Mouse (Mus musculus) ovary, postnatal 36 days (tissue): ENCODE measurements around the gene Hoxb7.

Source experiments
- DNase-seq: peaks from one replicate; pipeline ENCODE4 v3.0.0; 2022; ENCODE audit warnings: low spot score, mixed read lengths

Gene Hoxb7

DNA sequence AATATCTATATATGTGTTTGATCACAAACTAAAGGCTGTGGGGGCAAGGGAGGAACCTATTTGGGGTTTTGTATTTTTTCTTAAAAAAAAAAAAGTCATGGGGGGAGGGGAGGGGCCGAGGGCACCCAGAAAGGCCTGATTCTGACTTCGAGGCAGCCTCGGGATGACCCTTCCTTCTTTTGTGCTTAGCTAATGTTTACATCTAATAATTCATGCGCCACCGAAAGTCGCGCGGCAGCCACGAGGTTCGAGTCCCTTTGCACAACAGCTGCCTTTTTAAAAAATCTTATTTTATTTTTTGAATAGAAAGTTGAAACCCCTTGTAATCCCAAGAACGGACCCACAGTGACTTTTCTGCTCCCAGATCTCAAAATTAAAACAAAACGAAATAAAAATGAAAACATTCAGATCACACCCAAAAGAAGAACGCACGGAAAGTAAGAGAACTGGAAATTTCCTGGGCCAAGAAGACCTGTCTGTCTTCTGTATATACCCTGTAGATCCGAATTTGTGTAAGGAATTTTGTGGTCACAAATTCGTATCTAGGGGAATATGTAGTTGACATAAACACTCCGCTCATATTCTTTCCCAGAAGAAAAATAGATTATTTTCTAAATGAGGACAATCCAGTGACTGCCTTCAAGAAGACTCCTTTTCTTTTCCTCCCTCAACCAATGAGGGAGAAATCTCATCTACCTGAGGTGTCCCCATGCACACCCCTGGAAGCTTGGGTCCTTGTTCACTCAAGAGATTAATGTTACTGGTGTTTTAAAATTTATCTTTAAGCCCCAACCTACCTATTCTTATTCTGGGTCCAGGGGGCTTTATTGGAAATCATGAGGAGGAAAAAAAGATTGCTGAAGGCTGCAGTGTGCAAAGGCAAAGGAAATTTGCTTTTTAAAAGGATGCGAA lies 30.5 kb downstream of the Hoxb7 start:
- no peak for DNase-seq

DNA sequence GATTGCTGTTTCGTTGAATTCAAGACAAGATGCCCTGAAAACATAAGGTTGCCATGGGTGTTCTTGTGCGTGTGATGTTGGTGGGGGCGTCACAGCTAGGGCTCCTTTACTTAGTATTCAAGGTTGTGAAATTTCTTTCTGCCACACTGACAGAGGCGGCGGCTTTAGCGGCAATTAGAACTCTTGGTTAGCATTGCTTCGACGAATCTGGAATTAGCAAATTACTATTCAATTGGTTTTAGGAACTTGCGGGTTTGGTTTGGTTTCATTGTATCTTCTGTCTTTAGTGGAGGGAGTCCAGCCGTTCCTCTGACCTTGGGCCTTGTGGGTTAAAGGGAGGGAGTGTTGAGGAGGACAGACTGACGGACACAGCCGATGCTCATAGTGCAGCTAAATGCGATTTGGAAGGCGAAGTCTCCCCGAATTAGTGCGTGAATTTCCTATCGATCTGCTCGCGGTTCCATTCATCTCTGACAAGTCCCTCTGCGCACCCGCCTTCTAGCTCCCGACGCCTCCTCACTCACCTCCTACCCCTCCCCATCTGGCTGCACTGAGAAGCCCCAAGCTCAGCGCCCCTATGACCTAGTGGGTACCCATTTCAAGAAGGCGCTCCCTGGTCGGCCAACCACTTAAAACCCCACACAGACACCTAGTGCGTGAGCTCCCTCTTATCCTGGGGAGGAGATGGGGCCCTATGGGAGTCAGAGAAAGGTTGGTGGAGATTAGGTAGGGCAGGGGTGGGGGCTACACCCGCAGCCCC lies 31.4 kb downstream of the Hoxb7 start, which contains the start of gene Hoxb4:
Gene Hoxb4 (plus strand): TSS at position 660 of the 760 bp plus-strand sequence.
- no peak for DNase-seq

DNA sequence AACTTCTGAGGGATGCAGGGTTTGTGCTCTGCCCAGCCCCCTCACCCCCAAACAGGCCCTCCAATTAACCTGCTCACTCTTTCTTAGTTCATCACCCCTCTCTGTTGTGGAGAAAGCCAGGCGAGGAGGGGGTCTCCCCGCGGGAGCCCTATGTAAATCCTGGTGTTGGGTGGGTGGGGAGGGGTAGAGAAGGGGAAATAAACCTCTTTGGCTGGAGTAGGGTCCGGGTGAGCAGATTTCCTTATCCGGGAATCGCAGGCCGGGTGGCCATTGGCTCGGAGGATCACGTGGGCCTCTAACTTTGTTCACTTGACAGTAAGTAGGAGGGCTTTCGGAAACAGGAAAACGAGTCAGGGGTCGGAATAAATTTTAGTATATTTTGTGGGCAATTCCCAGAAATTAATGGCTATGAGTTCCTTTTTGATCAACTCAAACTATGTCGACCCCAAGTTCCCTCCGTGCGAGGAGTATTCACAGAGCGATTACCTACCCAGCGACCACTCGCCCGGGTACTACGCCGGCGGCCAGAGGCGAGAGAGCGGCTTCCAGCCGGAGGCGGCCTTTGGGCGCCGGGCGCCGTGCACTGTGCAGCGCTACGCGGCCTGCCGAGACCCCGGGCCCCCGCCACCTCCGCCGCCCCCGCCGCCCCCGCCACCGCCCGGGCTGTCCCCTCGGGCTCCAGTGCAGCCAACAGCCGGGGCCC lies 32.1 kb downstream of the Hoxb7 start:
- peak; percentile 55 for DNase-seq

DNA sequence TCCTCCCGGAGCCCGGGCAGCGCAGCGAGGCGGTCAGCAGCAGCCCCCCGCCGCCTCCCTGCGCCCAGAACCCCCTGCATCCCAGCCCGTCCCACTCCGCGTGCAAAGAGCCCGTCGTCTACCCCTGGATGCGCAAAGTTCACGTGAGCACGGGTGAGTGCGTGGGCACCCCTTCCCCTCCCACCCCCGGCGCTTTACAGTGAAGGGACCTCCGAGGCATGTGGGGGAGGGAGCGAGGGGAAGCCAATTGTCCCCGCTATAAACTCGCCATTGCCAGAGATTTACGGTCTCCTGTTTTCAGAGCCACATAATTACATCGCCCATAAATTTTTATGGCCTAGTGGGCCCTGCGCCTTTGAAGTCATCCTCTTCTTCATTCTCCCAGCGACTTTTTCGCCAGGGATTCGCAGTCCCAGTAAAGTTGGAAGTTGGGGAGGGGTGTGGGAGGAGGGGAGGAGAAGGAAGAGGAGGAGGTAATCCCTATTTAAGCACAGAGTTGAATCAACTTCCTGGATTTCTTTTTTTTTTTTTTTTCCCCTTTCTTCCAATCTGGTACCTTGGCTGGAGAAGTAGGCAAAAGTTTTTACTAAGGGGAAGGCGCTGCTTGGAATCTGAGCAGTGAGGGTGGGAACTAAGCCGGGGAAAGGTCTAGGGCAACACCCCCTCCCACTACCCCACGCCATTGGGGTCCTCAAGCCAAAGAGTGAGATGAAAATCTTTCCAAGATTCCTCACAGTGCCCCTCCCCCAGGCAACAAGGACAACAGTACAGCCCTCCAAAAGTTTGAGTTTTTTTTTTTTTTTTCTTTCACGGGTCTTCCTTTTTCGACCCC lies 32.9 kb downstream of the Hoxb7 start:
- DNase-seq: no peak

DNA sequence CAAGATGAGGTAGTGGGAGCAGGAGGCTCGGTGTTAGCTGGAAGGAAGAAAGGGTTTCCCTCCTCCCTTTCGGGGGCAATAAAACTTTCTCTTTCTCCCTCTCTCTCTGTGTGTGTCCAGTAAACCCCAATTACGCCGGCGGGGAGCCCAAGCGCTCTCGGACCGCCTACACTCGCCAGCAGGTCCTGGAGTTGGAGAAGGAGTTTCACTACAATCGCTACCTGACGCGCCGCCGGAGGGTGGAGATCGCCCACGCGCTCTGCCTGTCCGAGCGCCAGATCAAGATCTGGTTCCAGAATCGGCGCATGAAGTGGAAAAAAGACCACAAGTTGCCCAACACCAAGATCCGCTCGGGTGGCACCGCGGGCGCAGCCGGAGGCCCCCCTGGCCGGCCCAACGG lies 33.5 kb downstream of the Hoxb7 start:
- DNase-seq: no peak

DNA sequence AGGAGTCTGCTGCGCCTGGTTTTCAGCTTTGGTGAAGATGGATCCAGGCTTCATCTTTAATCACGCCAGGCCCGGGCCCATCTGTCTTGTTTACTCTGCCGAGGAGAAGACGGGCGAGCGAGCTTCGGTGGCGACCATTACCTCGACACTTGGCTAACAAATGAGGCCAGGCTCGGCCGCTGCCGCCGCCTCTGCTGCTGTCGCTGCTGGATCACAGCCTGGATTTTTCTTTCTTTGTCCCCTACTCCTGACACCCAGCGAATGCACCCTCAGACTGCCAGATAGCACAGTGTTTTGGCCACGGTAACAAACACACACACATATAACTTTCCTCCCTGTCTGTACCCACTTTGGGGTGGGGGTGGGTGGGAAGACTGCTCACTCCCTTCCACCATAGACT lies 34.3 kb downstream of the Hoxb7 start:
- DNase-seq: no peak

DNA sequence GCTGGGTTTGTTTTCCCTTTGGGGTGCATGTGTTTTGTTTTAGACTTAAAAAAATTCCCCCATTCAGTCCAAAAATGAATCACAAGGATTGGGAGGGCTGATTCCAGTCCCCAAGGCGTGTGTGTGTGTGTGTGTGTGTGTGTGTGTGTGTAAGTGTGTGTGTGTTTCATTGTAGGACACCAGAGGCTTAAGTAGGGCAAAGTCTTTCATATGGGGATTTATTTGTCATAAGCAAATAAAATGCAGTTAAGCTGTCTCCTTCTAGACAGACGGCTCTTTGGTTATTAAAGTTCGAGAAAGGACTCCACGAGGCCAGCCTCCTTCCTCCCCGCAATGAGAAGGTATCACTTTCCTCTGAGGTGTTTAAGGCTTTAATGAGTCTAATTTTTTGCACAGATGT lies 35.4 kb downstream of the Hoxb7 start:
- no peak for DNase-seq

DNA sequence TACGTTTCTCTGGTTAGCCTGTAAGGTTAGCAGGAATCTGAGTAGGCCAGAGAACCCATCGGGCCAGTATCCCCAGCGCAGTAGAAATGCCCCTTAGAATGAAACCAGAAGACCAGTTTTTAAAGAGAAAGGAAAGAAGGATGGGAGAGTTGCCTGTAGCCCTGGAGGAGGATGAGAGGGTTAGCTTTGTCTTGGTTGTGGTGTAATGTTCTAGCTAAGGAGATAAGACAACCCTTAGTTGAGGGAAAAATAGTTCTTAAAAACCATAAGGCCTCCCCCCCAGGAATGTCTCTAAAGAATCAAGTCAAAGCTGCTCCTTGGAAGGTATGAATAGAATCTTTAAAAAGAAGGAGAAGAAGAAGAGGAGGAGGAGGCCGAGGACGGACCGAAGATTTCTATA lies 36.3 kb downstream of the Hoxb7 start:
- DNase-seq: no peak

DNA sequence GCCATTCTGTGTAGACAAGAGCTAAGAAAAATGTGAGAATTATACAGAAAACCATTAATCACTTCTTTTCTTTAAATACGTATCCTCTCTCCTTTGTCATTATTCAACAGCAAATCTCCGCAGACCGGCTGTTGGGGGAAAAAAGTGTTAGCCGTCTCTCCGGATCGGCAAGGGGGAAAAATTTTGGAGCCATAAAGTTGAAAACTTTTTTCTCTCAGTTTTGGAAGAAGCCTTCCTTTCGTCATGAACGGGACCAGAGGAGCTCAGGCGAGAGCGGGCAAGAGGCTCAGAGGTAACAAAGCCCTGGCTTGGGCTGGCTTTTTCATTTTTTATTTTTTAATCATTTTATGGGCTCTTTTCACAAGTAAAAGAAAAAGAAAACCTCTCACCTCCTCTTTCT lies 36.7 kb downstream of the Hoxb7 start, which contains the start of gene Hoxb3:
Gene Hoxb3 (plus strand): TSS at position 173 of the 400 bp plus-strand sequence.
- no peak for DNase-seq

DNA sequence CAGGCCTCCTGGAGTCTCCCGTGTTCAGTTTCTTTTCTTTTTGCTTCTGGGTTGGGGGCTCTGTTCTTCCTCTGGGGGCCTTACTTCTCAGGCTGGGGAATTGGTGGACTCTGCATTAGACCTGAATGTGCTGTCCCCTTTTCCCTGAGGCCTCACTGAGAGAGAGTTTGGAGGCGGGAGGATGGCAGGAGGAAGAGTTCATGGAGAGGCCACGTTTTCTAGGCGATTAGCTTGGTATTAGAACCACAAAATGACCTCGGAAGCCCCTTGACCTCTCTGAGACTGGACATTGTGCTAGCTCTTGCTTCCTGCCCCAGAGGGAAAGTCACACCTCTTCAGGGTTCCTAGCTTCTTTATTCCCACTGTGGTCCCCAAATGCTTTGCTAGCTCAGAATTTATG lies 37.7 kb downstream of the Hoxb7 start:
- no peak for DNase-seq

DNA sequence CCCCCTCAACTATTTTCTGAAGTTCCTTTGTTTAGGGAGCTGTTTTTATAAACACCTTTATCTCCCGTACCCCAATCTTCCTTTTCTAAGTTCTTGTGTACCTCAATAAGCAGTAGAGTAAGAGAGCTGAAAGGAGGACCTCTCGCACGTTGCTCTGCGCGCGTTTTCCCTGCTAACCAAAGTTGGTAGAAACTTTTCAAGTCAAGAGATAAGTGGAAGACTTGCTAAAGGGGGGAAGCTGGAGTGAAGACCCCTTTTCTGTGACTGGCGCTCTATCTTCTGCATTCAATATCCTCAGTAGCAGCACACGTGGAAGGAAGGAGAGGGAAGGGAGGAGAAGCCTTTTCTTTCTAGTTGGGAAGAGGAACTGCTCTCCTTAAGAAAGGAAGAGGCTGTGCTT lies 38.5 kb downstream of the Hoxb7 start:
- DNase-seq: no peak

DNA sequence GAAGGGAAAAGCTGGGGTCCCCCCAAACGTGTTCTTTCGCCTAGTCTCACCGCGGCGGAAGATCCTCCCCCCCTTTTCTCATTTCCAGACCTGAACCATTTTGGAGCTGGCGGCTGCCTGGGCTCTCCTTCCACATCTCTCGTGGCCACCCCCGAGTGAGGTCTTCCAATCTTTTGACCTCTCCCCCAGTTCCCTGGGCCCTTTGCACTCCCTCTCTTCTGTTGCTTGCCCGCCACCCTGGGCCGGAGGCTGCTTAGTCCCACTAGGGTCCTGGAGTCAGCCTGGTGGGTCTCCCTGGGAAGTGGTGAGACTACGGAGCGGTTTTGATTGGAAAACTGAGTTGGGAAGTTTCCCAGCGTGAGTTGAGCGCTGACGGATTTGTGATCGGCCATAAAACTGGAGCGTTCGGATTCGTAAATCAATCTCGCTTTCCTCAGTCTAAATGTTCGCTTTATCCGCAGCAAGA lies 39.4 kb downstream of the Hoxb7 start:
- DNase-seq: no peak

DNA sequence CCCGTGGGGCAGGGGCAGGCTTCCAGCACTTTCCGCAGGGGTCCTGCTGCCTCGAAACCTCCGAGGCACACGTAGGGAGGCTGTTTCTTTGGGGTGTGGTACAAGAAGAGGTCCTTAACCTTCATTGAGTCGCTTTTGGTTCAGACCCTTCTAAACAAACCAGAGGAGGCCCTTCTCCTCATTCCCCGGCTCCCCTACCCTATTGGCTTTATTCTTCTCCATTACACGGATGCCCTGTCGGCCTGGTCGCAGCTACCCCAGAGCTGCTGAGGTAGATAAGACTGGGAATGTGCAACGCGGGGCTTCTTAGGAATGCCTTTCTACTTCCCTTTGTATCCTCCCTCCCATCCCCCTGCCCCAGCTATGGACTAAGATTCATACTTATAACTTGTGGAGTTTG lies 40.3 kb downstream of the Hoxb7 start:
- no peak for DNase-seq

DNA sequence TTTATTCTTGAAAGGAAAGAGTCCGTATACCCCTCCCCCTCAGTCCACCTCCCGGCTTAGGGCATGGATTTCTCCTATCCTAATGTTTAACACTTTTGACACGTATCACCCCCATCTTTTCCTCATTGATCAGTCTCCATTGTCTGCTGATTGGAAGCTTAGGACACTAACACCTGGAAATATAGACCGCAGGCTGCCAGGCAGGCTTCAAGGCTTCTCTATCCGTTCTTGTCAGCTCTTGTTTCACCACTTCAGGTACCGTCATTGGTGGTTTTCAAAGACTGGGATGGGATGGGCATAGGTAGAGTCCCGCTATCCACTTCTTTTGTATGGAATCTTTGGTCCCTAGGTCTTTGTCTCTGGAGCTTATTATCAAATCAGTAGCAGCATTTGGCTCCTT lies 40.7 kb downstream of the Hoxb7 start:
- no peak for DNase-seq

DNA sequence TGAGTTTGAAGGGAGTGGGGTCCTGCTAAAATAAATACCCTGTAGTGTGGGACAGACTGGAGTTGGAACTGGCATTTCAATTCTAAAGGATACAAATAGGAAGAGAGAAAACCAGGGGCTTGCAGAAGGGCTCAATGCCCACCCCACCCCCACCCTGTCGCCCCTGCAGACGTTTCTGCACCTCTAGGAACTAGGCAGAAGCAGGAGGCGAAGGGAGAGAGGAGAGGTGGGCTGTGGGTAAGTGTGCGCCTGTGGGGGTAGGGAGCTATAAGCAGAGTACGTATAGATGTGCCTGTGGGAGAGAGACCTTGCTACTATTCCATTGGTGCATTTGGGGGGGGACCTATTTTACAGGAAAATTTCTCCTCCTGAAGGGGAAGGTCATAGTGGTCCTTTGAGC lies 41.3 kb downstream of the Hoxb7 start:
- DNase-seq: no peak

DNA sequence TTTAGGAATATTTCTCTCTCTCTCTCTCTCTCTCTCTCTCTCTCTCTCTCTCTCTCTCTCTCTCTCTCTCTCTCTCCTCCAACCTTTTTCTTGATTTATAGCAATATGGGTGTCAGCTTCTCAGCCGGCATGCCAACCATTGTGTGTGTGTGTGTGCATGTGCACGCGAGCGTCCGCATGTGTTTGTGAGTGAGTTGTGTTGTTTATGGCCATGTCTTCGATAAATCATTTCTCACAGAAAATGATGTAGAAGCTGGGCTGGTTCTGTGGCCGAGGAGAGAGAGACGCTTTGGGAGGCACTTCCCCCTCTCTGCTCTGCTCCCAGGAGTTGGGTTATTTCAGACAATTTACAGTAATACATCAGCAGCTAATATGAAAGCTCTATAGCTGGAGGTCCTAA lies 42.2 kb downstream of the Hoxb7 start:
- no peak for DNase-seq

DNA sequence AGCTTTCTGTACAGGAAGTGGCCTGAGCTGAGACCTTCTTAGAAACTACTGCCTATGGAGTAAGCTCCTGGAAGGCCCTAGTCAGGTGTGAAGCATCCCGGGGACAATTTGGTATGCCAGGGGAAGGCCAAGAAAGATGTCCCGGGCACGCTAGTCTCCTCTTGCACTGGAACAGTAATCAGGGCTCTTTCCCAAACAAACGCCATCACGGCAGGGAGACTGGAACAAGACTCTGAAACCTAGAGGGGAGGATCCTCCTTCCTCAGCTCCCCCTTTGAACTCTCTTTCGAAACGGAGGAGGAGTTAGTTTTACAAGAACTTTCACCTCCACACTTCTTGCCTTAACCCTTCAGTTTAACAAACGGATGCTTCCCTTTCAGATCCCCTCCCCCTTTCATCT lies 45.7 kb downstream of the Hoxb7 start:
- DNase-seq: no peak

DNA sequence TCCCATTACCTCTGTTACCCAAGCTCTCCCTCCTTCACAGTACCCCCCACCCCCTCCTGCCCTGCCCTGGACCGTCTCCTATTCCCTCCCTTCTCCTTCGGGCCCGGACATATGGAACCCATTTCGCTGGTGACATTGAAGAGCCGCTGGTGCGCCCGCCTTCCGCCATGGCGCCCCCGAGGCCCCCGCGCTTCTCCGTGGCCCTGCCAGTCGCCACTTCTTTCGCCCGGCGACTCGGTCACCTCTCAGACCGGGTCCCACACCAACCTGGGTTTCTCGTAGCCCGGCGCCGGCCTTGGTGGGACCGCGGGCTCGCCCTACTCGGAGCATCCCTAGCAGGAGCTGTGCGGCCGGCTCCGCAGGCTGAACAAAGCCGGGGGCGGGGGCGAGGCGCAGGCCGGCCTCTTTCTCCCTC lies 46.2 kb downstream of the Hoxb7 start:
- DNase-seq: no peak

DNA sequence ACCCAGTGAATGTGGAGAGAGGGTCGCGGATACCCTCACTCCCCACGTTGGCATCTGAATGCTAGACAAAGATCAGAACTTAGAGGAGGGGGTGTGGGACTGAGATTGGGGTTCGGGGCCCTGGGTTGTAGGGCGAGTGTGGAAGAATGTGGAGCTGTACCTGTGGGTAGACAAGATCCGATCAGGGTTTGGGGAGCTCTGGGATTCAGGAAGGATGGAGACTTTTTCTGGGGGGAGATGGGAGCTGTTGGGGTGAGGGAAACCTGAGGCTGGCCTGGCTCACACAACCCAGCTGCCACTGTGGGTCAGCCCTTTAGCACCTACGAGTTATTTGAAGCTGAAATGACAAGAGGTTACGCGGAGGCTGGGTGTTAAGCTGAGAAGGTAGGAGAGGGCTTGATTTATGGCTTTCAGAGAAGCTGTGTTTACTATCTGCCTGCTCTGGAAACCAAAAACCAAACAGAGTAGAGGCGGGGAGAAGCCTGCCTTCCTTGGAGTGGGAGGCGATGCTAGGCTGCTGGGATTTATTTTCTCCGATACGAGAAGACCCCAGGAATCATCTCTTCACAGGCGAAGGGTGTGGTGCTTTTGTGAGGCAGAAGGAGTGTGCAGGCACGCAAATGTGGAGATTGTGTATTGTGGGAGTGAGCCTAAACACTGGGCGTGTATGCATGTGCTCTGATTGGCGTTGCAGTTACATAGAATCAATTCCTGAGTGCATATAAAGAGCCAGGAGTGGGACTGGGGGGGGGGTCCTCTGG lies 47.0 kb downstream of the Hoxb7 start:
- no peak for DNase-seq

DNA sequence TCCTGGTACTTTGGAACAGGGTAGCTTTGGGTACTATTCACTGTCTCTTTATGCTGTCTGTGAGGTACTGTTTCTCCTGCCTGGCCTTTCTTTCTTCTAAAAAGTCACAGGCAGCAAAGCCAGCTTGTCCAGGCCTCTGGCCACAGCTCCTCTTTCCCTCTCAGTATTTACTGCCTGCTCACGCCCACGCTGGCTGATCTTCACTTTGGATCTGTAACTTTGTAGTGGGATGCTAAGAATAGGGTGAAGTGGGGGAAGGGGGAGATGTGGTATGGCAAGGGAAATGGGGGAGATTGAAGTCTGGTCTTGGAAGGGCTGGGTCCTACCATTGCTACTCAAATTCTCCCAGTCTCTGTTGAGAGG lies 47.6 kb downstream of the Hoxb7 start:
- no peak for DNase-seq

DNA sequence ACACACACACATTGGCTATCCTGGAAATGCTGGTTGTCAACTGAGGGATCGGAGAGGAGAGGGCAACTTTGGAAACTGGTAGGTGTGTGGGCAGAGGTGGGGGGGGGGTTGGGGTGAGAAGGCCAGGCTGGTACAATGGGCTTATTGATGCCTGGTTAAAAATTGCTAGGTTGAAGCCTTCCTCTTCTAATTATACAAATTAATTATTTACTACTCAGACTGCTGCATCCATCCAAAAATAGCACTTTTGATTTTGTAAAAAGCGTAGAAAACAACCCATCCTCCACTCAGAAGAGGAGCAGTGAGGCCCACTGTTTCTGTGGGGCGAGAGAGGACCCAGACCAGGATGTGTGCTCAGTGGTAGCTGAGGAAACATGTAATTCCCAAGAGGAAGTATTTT lies 48.6 kb downstream of the Hoxb7 start:
- DNase-seq: no peak
